Mouse (Mus musculus): Measurements from ENCODE around the gene Lxn. TPM values are rescaled to one million over a fixed set of nuclear protein-coding genes. Genes with fewer than 3 reads are reported as not detected.

Gene Lxn
- polyA plus RNA-seq, 1 experiment from 2014 or later: 189 TPM

DNA sequence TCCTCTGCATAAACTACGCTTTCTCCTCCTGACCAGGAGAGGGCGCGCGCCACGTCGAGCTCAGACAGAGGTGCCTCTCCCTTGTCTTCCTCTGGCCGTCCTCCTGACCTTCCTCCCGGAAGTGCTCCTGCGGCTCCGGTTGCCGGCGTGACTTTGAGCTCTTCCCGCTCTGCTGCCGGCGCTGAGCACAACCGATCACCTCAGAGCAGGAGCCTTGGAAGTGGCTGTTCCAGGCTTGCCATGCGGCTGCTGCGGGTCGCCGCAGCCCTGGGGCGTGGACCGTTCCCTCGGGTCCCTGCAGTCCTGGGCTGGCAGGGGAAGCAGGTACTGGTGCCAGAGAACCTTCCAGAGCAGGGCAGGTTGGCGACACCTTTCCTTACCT lies 33.7 kb downstream of the Lxn start, which contains the start of gene Gfm1:
Gene Gfm1, plus strand, starts transcription at position 98 of the 382 bp plus-strand sequence.
- H3K36me3 ChIP-seq (ENCODE audit: control insufficient read depth, insufficient read depth, low read length): peaks cover 8% of the 10 kb centered on the region
- WGBS: under 1% methylated on average over 23 of the region's 24 CpGs
- H3K4me2 ChIP-seq (ENCODE audit: low read length): peak within 1 kb of the TSS; percentile 84
- H3K4me3 ChIP-seq (ENCODE audit: low read length): peak within 1 kb of the TSS; percentile 99
- H3K27ac ChIP-seq (ENCODE audit: low read depth, low read length): peak within 1 kb of the TSS; percentile 50; the same call in 1 of the 2 replicates
- no peaks in the 10 kb centered on the region for H3K27me3 ChIP-seq (replicated peaks; ENCODE audit: control insufficient read depth, insufficient read depth, low read length)
- H3K4me1 ChIP-seq (ENCODE audit: control insufficient read depth, insufficient read depth, low read depth, low read length): peaks cover 8% of the 10 kb centered on the region
- peak; percentile 98 for ATAC-seq
- H3K9ac ChIP-seq (ENCODE audit: low read depth, low read length): peak within 1 kb of the TSS; percentile 89
- peaks cover 9% of the 10 kb centered on the region; the same call in 1 of the 2 replicates for H3K9me3 ChIP-seq (ENCODE audit: control insufficient read depth, low read length)

DNA sequence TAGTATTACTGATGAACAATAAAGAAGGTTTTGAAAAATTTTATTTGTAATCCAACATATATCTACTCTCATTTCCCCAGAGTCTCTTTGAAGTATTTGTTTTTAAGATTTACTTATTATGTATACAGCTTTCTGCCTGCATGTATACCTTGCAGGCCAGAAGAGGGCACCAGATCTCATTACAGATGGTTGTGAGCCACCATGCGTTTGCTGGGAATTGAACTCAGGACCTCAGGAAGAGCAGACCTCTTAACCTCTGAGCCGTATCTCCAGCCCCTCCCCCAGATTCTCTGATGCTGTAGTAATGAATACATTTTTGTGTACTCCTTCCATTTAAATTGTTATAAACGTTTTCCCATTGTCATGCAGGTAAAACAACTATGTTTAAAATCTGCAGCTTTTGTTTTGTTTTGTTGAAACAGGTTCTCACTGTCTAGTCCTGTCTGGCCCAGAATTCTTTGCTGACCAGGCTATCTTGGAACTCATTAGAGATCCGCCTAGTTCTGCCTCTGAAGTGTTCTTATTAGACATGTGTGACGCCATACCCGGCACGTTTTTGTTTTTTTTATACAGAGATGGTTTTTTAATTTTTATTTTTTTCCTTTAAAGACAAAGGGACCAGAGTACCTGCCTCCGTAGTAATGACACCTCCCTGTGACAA lies 34.3 kb downstream of the Lxn start:
- Histone ChIP-seq H3K4me3 (ENCODE audit: low read length) (peak overlapping the region; percentile 99), H3K27me3 (replicated peaks; ENCODE audit: control insufficient read depth, insufficient read depth, low read length) (no peaks in the 10 kb centered on the region), H3K4me2 (ENCODE audit: low read length) (peak overlapping the region; percentile 84), H3K9ac (ENCODE audit: low read depth, low read length) (peak overlapping the region; percentile 45; the same call in 1 of the 2 replicates), H3K27ac (ENCODE audit: low read depth, low read length) (no peak overlapping the region), H3K9me3 (ENCODE audit: control insufficient read depth, low read length) (peaks cover 9% of the 10 kb centered on the region; the same call in 1 of the 2 replicates), H3K36me3 (ENCODE audit: control insufficient read depth, insufficient read depth, low read length) (peaks cover 8% of the 10 kb centered on the region), H3K4me1 (ENCODE audit: control insufficient read depth, insufficient read depth, low read depth, low read length) (peaks cover 8% of the 10 kb centered on the region)
- ATAC-seq: peak; percentile 87
- WGBS: 31% methylated on average over 8 of the region's 8 CpGs

Other genes with a start within 250 kb of the Lxn start
- 35.2 and 35.8 TPM in 2 replicates for gene Mlf1, start 89.8 kb downstream of the Lxn start, polyA plus RNA-seq (2015; fragmentation: Nextera tagmentation; extraction: Ambion mirVana)
- gene Gm17402, start 88.8 kb downstream of the Lxn start, polyA plus RNA-seq (2015; fragmentation: Nextera tagmentation; extraction: Ambion mirVana): not detected in 2 replicates
- 34.0 and 35.0 TPM in 2 replicates for gene Gfm1, start 33.8 kb downstream of the Lxn start, polyA plus RNA-seq (2015; fragmentation: Nextera tagmentation; extraction: Ambion mirVana)
- 2.4 and 2.7 TPM in 2 replicates for gene Rarres1, start 51.6 kb upstream of the Lxn start, polyA plus RNA-seq (2015; fragmentation: Nextera tagmentation; extraction: Ambion mirVana)
- gene Mfsd1, start 118.8 kb upstream of the Lxn start, polyA plus RNA-seq (2015; fragmentation: Nextera tagmentation; extraction: Ambion mirVana): 34.9 and 36.5 TPM in 2 replicates